Mouse (Mus musculus): ENCODE results near the gene Kiz. TPM values are rescaled to one million over a fixed set of nuclear protein-coding genes. Genes with fewer than 3 reads are reported as not detected.
A peak's percentile ranks its signal among the peaks of the same experiment; 100 is the strongest.

The Kiz gene
- polyA plus RNA-seq, 1 experiment = 0.76 TPM

- Histone ChIP-seq H3K27ac (ENCODE audit: insufficient read depth, low read depth, low read length) (no peak overlapping the region), H3K27me3 (ENCODE audit: control insufficient read depth, insufficient read depth, low read length) (peaks cover 81% of the 10 kb centered on the region), H3K4me1 (ENCODE audit: control insufficient read depth, insufficient read depth, insufficient read length, low read length) (no peaks in the 10 kb centered on the region), H3K36me3 (ENCODE audit: control insufficient read depth, insufficient read depth, low read length) (no peaks in the 10 kb centered on the region), H3K4me3 (ENCODE audit: low read depth, low read length) (no peak overlapping the region)
- 12% methylated on average over 17 of the region's 17 CpGs for WGBS
- TF ChIP-seq POLR2A (IDR thresholded peaks at IDR 0.05; ENCODE audit: low read depth, low read length) = no peak
- no peak for TF ChIP-seq CTCF (IDR thresholded peaks at IDR 0.05; ENCODE audit: extremely low read depth, insufficient read length, insufficient replicate concordance, low read depth, low read length)
Observed at GRCm38 (mm10) chr2:146836871-146837550, 18.7 kb upstream of the Kiz start.

DNA sequence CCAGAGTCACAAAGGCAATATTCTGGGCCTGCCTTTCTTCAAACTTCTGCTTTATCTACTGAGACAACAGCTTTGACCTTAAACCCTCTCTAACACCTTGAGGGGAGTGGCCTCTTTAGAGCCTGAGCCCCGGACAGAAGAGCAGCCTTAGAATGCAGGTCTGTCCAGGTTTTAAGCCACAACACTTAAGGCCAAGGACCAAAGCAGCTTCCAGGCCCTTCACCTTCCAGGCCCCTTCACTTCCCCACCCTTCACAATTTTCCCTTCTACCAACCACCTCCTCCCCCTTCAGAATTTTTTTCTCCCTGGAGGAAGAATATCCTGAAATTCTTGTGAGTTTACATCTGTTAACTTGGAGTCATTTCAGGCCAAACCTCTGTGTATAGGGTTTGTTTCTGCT is 18.0 kb upstream of the Kiz start:
- Histone ChIP-seq H3K27me3 (ENCODE audit: control insufficient read depth, insufficient read depth, low read length) (peaks cover 74% of the 10 kb centered on the region), H3K4me3 (ENCODE audit: low read depth, low read length) (no peak overlapping the region), H3K27ac (ENCODE audit: insufficient read depth, low read depth, low read length) (no peak overlapping the region), H3K4me1 (ENCODE audit: control insufficient read depth, insufficient read depth, insufficient read length, low read length) (no peaks in the 10 kb centered on the region), H3K36me3 (ENCODE audit: control insufficient read depth, insufficient read depth, low read length) (no peaks in the 10 kb centered on the region)
- WGBS = 10% methylated on average over 1 of the region's 1 CpGs
- no peak for TF ChIP-seq POLR2A (IDR thresholded peaks at IDR 0.05; ENCODE audit: low read depth, low read length)
- no peak for TF ChIP-seq CTCF (IDR thresholded peaks at IDR 0.05; ENCODE audit: extremely low read depth, insufficient read length, insufficient replicate concordance, low read depth, low read length)

DNA sequence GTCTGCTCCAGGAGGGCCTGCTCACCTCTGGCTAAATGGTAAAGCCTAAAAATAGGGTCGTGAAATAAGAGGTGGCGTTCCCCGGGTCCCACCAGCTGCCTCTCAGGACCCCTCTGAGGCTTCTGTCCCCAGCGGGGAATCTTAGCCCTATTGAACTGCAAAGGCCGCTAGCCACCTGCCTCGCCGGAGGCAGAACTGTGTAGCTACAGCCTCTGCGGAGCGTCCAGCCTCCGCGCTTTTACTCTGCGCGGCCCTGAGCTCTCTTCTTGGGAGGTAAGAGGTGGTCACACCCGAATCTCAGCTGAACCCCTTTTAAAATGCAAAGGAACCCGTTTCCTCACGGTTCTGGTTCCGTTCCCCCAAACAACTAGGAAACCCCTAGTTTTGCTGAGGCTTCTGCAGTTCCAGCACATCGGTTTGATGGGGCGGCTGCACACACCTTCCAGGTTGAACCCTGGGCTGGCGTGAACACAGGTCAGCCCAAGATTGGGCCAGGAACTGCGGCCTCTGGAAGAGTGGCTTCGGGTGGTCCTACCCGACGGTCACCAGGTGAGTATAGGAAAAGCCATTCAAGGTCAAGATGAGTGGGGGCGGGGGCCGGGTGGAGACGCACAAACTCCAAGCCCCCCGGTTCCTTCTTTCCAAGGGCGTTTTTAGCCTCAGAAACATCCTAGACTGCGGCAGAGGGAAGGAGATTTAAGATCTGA is 16.9 kb upstream of the Kiz start:
- Histone ChIP-seq H3K36me3 (ENCODE audit: control insufficient read depth, insufficient read depth, low read length) (no peaks in the 10 kb centered on the region), H3K27ac (ENCODE audit: insufficient read depth, low read depth, low read length) (no peak overlapping the region), H3K4me3 (ENCODE audit: low read depth, low read length) (no peak overlapping the region), H3K4me1 (ENCODE audit: control insufficient read depth, insufficient read depth, insufficient read length, low read length) (no peaks in the 10 kb centered on the region), H3K27me3 (ENCODE audit: control insufficient read depth, insufficient read depth, low read length) (peaks cover 64% of the 10 kb centered on the region)
- WGBS = 5% methylated on average over 30 of the region's 30 CpGs
- no peak for TF ChIP-seq POLR2A (IDR thresholded peaks at IDR 0.05; ENCODE audit: low read depth, low read length)
- TF ChIP-seq CTCF (IDR thresholded peaks at IDR 0.05; ENCODE audit: extremely low read depth, insufficient read length, insufficient replicate concordance, low read depth, low read length) = no peak

- Histone ChIP-seq H3K36me3 (ENCODE audit: control insufficient read depth, insufficient read depth, low read length) (no peaks in the 10 kb centered on the region), H3K4me1 (ENCODE audit: control insufficient read depth, insufficient read depth, insufficient read length, low read length) (no peaks in the 10 kb centered on the region), H3K4me3 (ENCODE audit: low read depth, low read length) (no peak overlapping the region), H3K27ac (ENCODE audit: insufficient read depth, low read depth, low read length) (no peak overlapping the region), H3K27me3 (ENCODE audit: control insufficient read depth, insufficient read depth, low read length) (peaks cover 57% of the 10 kb centered on the region)
- 8% methylated on average over 36 of the region's 36 CpGs for WGBS
- TF ChIP-seq POLR2A (IDR thresholded peaks at IDR 0.05; ENCODE audit: low read depth, low read length) (no peak), CTCF (IDR thresholded peaks at IDR 0.05; ENCODE audit: extremely low read depth, insufficient read length, insufficient replicate concordance, low read depth, low read length) (no peak)
Observed at GRCm38 (mm10) chr2:146839303-146840030, 16.2 kb upstream of the Kiz start.

GRCm38 (mm10) chr2:146847863-146848262 is 7.8 kb upstream of the Kiz start:
- no peaks in the 10 kb centered on the region for H3K36me3 ChIP-seq (ENCODE audit: control insufficient read depth, insufficient read depth, low read length)
- WGBS = 79% methylated on average over 2 of the region's 2 CpGs
- no peak overlapping the region for H3K4me3 ChIP-seq (ENCODE audit: low read depth, low read length)
- TF ChIP-seq CTCF (IDR thresholded peaks at IDR 0.05; ENCODE audit: extremely low read depth, insufficient read length, insufficient replicate concordance, low read depth, low read length) (no peak), POLR2A (IDR thresholded peaks at IDR 0.05; ENCODE audit: low read depth, low read length) (no peak)
- H3K27ac ChIP-seq (ENCODE audit: insufficient read depth, low read depth, low read length) = no peak overlapping the region
- no peaks in the 10 kb centered on the region for H3K4me1 ChIP-seq (ENCODE audit: control insufficient read depth, insufficient read depth, insufficient read length, low read length)
- no peaks in the 10 kb centered on the region for H3K27me3 ChIP-seq (ENCODE audit: control insufficient read depth, insufficient read depth, low read length)

DNA sequence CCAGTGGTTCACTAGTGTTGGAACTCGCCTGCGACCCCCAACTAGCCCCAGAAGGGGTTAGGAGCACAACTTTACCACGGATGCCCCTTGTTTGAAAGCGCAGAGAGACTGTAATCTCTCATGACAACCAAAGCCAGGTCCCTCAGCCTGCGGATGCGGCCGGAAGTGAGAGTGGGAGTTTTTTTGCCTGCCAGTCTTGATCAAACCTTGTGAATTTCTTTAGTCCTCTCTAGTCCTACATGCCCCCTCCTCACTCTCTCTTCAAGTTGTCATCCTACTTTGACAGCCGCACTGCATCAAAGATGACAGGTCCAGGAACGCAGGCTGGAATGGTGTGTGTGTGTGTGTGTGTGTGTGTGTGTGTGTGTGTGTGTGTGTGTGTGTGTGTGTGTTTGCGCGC is 456 bp downstream of the Kiz start:
- Histone ChIP-seq H3K4me3 (ENCODE audit: low read depth, low read length) (peak overlapping the region; percentile 82), H3K36me3 (ENCODE audit: control insufficient read depth, insufficient read depth, low read length) (no peaks in the 10 kb centered on the region), H3K27ac (ENCODE audit: insufficient read depth, low read depth, low read length) (no peak overlapping the region), H3K4me1 (ENCODE audit: control insufficient read depth, insufficient read depth, insufficient read length, low read length) (no peaks in the 10 kb centered on the region), H3K27me3 (ENCODE audit: control insufficient read depth, insufficient read depth, low read length) (no peaks in the 10 kb centered on the region)
- TF ChIP-seq POLR2A (IDR thresholded peaks at IDR 0.05; ENCODE audit: low read depth, low read length) (no peak), CTCF (IDR thresholded peaks at IDR 0.05; ENCODE audit: extremely low read depth, insufficient read length, insufficient replicate concordance, low read depth, low read length) (no peak)
- under 1% methylated on average over 11 of the region's 11 CpGs for WGBS

DNA sequence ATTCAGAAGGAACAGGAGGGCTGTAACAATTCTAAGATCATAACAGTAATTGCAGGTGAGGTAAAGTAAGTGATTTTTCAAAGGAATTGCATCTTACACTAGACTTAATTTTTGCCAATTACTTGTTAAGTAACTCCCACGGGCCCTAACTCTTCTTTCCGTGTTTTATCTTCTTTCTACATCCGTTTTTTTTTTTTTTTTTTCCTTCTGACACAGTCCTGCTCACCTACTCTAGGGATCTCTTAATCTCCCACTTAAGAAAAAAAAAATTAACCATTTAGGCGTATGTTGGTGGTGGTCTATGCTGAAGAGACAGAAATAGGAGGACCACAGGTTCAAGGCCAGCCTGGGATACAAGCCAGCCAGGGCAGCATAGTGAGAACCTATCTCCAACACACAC is 1.2 kb downstream of the Kiz start:
- no peak for TF ChIP-seq POLR2A (IDR thresholded peaks at IDR 0.05; ENCODE audit: low read depth, low read length)
- no peak for TF ChIP-seq CTCF (IDR thresholded peaks at IDR 0.05; ENCODE audit: extremely low read depth, insufficient read length, insufficient replicate concordance, low read depth, low read length)
- no peak overlapping the region for H3K4me3 ChIP-seq (ENCODE audit: low read depth, low read length)
- 56% methylated on average over 4 of the region's 4 CpGs for WGBS
- no peaks in the 10 kb centered on the region for H3K27me3 ChIP-seq (ENCODE audit: control insufficient read depth, insufficient read depth, low read length)
- no peak overlapping the region for H3K27ac ChIP-seq (ENCODE audit: insufficient read depth, low read depth, low read length)
- no peaks in the 10 kb centered on the region for H3K4me1 ChIP-seq (ENCODE audit: control insufficient read depth, insufficient read depth, insufficient read length, low read length)
- H3K36me3 ChIP-seq (ENCODE audit: control insufficient read depth, insufficient read depth, low read length) = no peaks in the 10 kb centered on the region
